Mouse (Mus musculus): ENCODE results near the gene Gm49450. TPM values are rescaled to one million over a fixed set of nuclear protein-coding genes. Genes with fewer than 3 reads are reported as not detected.

Gene Gm49450
- polyA plus RNA-seq (2014; fragmentation: Nextera tagmentation; extraction: Ambion mirVana): not detected in 2 replicates

DNA sequence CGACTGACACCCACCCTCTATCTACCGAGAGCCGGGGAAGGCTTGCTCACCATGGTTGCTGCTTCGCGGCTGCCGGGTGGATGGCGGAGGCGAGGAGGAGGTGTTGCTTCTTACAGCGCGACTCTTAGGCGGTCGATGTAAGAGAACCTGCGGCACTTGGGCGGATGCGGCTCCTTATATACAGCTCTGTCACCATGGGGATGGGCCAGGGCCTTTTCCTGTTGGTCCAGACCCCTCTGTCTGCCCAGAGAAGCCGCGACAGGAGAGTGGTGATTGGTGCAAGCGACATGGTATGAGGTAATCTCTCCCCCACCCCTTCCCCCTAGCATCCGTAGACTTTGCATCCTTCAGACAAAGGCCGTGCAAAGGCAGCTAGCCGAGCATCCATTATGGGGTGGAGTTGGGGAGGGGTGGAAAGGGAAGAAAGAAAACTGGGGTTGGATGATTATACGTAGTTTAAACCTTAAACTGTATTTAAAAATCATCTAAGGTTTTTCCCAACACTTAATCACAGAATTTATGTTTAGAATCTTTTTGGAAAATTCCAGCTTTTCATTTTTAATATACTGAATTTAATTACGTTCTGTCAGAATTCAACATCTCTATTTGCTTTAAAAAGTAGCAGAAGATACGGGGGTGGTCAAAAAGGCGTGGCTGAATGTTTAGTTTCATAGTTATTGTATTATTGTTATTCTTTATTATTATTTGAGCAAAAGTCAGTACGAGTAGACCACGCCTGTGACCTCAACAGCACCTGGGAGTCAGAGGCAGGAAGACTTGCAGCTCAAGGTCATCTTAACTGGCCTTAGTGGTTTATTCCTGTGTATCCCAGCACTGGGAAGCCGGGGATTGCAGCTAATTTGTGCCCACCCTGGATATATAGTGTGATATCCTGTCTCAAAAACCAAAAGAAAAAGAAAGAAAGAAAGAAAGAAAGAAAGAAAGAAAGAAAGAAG lies at the start of gene Gm49450, which contains the start of gene Tuba1a:
Gm49450 (minus strand) TSS at position 151 of the 956 bp plus-strand sequence.
Tuba1a (minus strand) TSS at position 303 of the 956 bp plus-strand sequence.
- H3K4me2 ChIP-seq (ENCODE audit: low read depth, low read length): peak within 1 kb of the TSS; percentile 80
- WGBS: 5% methylated on average over 22 of the region's 28 CpGs
- H3K9me3 ChIP-seq (ENCODE audit: control insufficient read depth, low read length): no peaks in the 10 kb centered on the region
- H3K36me3 ChIP-seq (ENCODE audit: control insufficient read depth, insufficient read depth, low read length): peaks cover 7% of the 10 kb centered on the region; the same call in 1 of the 2 replicates
- no peaks in the 10 kb centered on the region for H3K27me3 ChIP-seq (replicated peaks; ENCODE audit: control insufficient read depth, insufficient read depth, low read length)
- H3K4me3 ChIP-seq (ENCODE audit: low read depth, low read length): peak within 1 kb of the TSS; percentile 85
- ATAC-seq (ENCODE audit: low read depth) (peak; percentile 98), DNase-seq (ENCODE audit: low spot score) (peak; percentile 99)
- H3K27ac ChIP-seq (replicated peaks; ENCODE audit: low read depth, low read length): peak within 1 kb of the TSS; percentile 99
- peak within 1 kb of the TSS; percentile 97 for H3K9ac ChIP-seq (ENCODE audit: low read depth, low read length)
- peaks cover 14% of the 10 kb centered on the region; the same call in 1 of the 2 replicates for H3K4me1 ChIP-seq (ENCODE audit: control insufficient read depth, insufficient read depth, low read length)

DNA sequence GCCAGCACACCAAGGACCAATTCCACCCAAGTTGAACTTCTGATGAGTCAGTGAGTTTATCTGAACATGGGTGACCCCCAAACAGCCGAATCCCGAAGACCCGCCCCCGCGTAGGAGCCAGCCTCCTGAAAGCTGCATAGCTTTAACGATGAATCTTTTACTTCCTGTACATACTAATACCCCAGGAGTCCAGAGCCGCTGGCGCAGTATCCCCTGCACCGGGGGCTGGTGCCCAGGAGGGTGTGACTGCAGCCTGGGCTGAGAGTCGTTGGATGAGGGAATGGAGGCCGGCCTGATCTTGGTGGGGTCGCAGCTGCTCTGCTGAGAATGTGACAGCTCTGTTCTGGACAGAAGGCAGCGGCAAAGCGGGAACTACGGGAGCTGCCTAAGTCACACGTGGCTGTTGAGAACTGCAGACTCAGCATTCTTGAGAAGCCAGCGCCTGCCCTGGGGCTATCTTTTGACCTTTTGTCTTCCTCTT lies 48.1 kb upstream of the Gm49450 start:
- peak; percentile 39 for ATAC-seq (ENCODE audit: low read depth)
- peak overlapping the region; percentile 26 for H3K4me3 ChIP-seq (ENCODE audit: low read depth, low read length)
- H3K4me2 ChIP-seq (ENCODE audit: low read depth, low read length): peak overlapping the region; percentile 56
- peaks cover 3% of the 10 kb centered on the region; the same call in 1 of the 2 replicates for H3K9me3 ChIP-seq (ENCODE audit: control insufficient read depth, low read length)
- DNase-seq (ENCODE audit: low spot score): peak; percentile 71
- H3K36me3 ChIP-seq (ENCODE audit: control insufficient read depth, insufficient read depth, low read length): no peaks in the 10 kb centered on the region
- peaks cover 12% of the 10 kb centered on the region for H3K4me1 ChIP-seq (ENCODE audit: control insufficient read depth, insufficient read depth, low read length)
- peak overlapping the region; percentile 34 for H3K9ac ChIP-seq (ENCODE audit: low read depth, low read length)
- no peaks in the 10 kb centered on the region for H3K27me3 ChIP-seq (replicated peaks; ENCODE audit: control insufficient read depth, insufficient read depth, low read length)
- peak overlapping the region; percentile 72; the same call in 1 of the 2 replicates for H3K27ac ChIP-seq (replicated peaks; ENCODE audit: low read depth, low read length)
- 7% methylated on average over 17 of the region's 17 CpGs for WGBS

GRCm38 (mm10) chr15:99000535-99001283 lies 47.4 kb upstream of the Gm49450 start:
- Histone ChIP-seq H3K27me3 (replicated peaks; ENCODE audit: control insufficient read depth, insufficient read depth, low read length) (no peaks in the 10 kb centered on the region), H3K4me3 (ENCODE audit: low read depth, low read length) (no peak overlapping the region), H3K4me2 (ENCODE audit: low read depth, low read length) (peak overlapping the region; percentile 56), H3K9me3 (ENCODE audit: control insufficient read depth, low read length) (peaks cover 3% of the 10 kb centered on the region; the same call in 1 of the 2 replicates), H3K4me1 (ENCODE audit: control insufficient read depth, insufficient read depth, low read length) (peaks cover 12% of the 10 kb centered on the region), H3K36me3 (ENCODE audit: control insufficient read depth, insufficient read depth, low read length) (no peaks in the 10 kb centered on the region), H3K9ac (ENCODE audit: low read depth, low read length) (no peak overlapping the region; the same call in 1 of the 2 replicates), H3K27ac (replicated peaks; ENCODE audit: low read depth, low read length) (peak overlapping the region; percentile 72)
- DNase-seq (ENCODE audit: low spot score) (peak; percentile 73), ATAC-seq (ENCODE audit: low read depth) (no peak)
- WGBS: 35% methylated on average over 14 of the region's 14 CpGs

- peak; percentile 9 for DNase-seq (ENCODE audit: low spot score)
- no peak for ATAC-seq (ENCODE audit: low read depth)
- Histone ChIP-seq H3K9ac (ENCODE audit: low read depth, low read length) (no peak overlapping the region), H3K4me1 (ENCODE audit: control insufficient read depth, insufficient read depth, low read length) (peaks cover 12% of the 10 kb centered on the region), H3K4me2 (ENCODE audit: low read depth, low read length) (no peak overlapping the region), H3K27ac (replicated peaks; ENCODE audit: low read depth, low read length) (no peak overlapping the region), H3K36me3 (ENCODE audit: control insufficient read depth, insufficient read depth, low read length) (no peaks in the 10 kb centered on the region), H3K27me3 (replicated peaks; ENCODE audit: control insufficient read depth, insufficient read depth, low read length) (no peaks in the 10 kb centered on the region), H3K9me3 (ENCODE audit: control insufficient read depth, low read length) (peaks cover 2% of the 10 kb centered on the region; the same call in 1 of the 2 replicates), H3K4me3 (ENCODE audit: low read depth, low read length) (no peak overlapping the region)
- 45% methylated on average over 6 of the region's 6 CpGs for WGBS
Observed at GRCm38 (mm10) chr15:98998775-98999157, 45.4 kb upstream of the Gm49450 start.

- ATAC-seq (ENCODE audit: low read depth) (no peak), DNase-seq (ENCODE audit: low spot score) (peak; percentile 12)
- Histone ChIP-seq H3K27ac (replicated peaks; ENCODE audit: low read depth, low read length) (no peak overlapping the region), H3K36me3 (ENCODE audit: control insufficient read depth, insufficient read depth, low read length) (no peaks in the 10 kb centered on the region), H3K27me3 (replicated peaks; ENCODE audit: control insufficient read depth, insufficient read depth, low read length) (no peaks in the 10 kb centered on the region), H3K9ac (ENCODE audit: low read depth, low read length) (no peak overlapping the region), H3K4me1 (ENCODE audit: control insufficient read depth, insufficient read depth, low read length) (peaks cover 12% of the 10 kb centered on the region), H3K4me3 (ENCODE audit: low read depth, low read length) (no peak overlapping the region), H3K4me2 (ENCODE audit: low read depth, low read length) (no peak overlapping the region), H3K9me3 (ENCODE audit: control insufficient read depth, low read length) (no peaks in the 10 kb centered on the region)
- 47% methylated on average over 13 of the region's 13 CpGs for WGBS
Observed at GRCm38 (mm10) chr15:98997938-98998774, 44.8 kb upstream of the Gm49450 start.

- no peaks in the 10 kb centered on the region for H3K36me3 ChIP-seq (ENCODE audit: control insufficient read depth, insufficient read depth, low read length)
- DNase-seq (ENCODE audit: low spot score): no peak
- H3K9ac ChIP-seq (ENCODE audit: low read depth, low read length): no peak overlapping the region
- no peak overlapping the region for H3K4me2 ChIP-seq (ENCODE audit: low read depth, low read length)
- no peak overlapping the region for H3K4me3 ChIP-seq (ENCODE audit: low read depth, low read length)
- no peaks in the 10 kb centered on the region for H3K9me3 ChIP-seq (ENCODE audit: control insufficient read depth, low read length)
- WGBS: 49% methylated on average over 7 of the region's 7 CpGs
- ATAC-seq (ENCODE audit: low read depth): no peak
- H3K4me1 ChIP-seq (ENCODE audit: control insufficient read depth, insufficient read depth, low read length): peaks cover 16% of the 10 kb centered on the region
- H3K27ac ChIP-seq (replicated peaks; ENCODE audit: low read depth, low read length): no peak overlapping the region
- H3K27me3 ChIP-seq (replicated peaks; ENCODE audit: control insufficient read depth, insufficient read depth, low read length): no peaks in the 10 kb centered on the region
Observed at GRCm38 (mm10) chr15:98996840-98997239, 43.5 kb upstream of the Gm49450 start.

DNA sequence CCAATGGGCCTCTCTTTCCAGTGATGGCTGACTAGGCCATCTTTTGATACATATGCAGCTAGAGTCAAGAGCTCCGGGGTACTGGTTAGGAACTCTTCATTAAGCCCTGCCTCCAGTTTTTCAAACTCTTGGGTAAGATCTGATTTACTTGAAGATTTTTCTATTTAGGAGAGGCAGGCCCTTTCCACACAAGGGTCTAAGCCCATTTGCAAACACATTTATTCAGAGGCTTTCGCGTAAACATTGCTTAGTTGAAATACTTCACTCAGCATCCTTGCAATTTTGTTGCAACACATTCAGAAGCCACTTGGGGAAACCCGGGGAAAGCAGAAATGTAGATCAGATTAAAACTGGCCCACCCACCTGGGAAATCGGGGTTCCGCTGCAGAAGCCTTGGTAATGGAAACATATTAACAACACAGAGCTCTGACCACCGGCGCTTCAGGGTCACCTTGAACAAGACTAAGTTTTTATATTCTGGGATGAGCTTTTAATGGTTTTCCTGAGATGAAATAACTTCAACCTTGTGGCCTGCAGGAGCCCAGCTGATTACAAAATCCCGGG lies 41.7 kb upstream of the Gm49450 start:
- H3K4me1 ChIP-seq (ENCODE audit: control insufficient read depth, insufficient read depth, low read length): peaks cover 23% of the 10 kb centered on the region
- H3K27ac ChIP-seq (replicated peaks; ENCODE audit: low read depth, low read length): no peak overlapping the region
- H3K9ac ChIP-seq (ENCODE audit: low read depth, low read length): no peak overlapping the region
- H3K36me3 ChIP-seq (ENCODE audit: control insufficient read depth, insufficient read depth, low read length): no peaks in the 10 kb centered on the region
- no peaks in the 10 kb centered on the region for H3K9me3 ChIP-seq (ENCODE audit: control insufficient read depth, low read length)
- ATAC-seq (ENCODE audit: low read depth) (no peak), DNase-seq (ENCODE audit: low spot score) (no peak)
- WGBS: 81% methylated on average over 9 of the region's 9 CpGs
- H3K27me3 ChIP-seq (replicated peaks; ENCODE audit: control insufficient read depth, insufficient read depth, low read length): no peaks in the 10 kb centered on the region
- no peak overlapping the region for H3K4me2 ChIP-seq (ENCODE audit: low read depth, low read length)
- H3K4me3 ChIP-seq (ENCODE audit: low read depth, low read length): no peak overlapping the region
